Mouse (Mus musculus): ENCODE measurements around the gene Hoga1. TPM values are rescaled to one million over a fixed set of nuclear protein-coding genes. Genes with fewer than 3 reads are reported as not detected.

The Hoga1 gene
- polyA plus RNA-seq, 1 experiment from 2014 or later: 1.7 TPM

GRCm38 (mm10) chr19:42051948-42052347, 6.5 kb downstream of the Hoga1 start, which contains the start of gene 4933411K16Rik:
Gene 4933411K16Rik, plus strand, starts transcription at chr19:42052248.
- Histone ChIP-seq H3K9ac (replicated peaks; ENCODE audit: low read depth, low read length) (no peak within 1 kb of the TSS), H3K9me3 (ENCODE audit: control insufficient read depth, low read depth, low read length) (no peaks in the 10 kb centered on the region), H3K36me3 (ENCODE audit: control insufficient read depth, insufficient read depth, low read length) (no peaks in the 10 kb centered on the region), H3K4me3 (ENCODE audit: low read depth, low read length) (no peak within 1 kb of the TSS), H3K4me1 (ENCODE audit: control insufficient read depth, insufficient read depth, low read length) (no peaks in the 10 kb centered on the region), H3K27me3 (ENCODE audit: control insufficient read depth, insufficient read depth, low read length) (no peaks in the 10 kb centered on the region), H3K4me2 (replicated peaks; ENCODE audit: low read depth, low read length) (no peak within 1 kb of the TSS), H3K27ac (ENCODE audit: low read length) (no peak within 1 kb of the TSS)
- WGBS: 68% methylated on average over 4 of the region's 4 CpGs
- no peak for ATAC-seq (ENCODE audit: insufficient number of reproducible peaks, insufficient read depth, low FRiP score, low read depth)

GRCm38 (mm10) chr19:42054255-42054654, 8.8 kb downstream of the Hoga1 start:
- WGBS: 73% methylated on average over 6 of the region's 6 CpGs
- no peak overlapping the region for H3K9ac ChIP-seq (replicated peaks; ENCODE audit: low read depth, low read length)
- no peaks in the 10 kb centered on the region for H3K27me3 ChIP-seq (ENCODE audit: control insufficient read depth, insufficient read depth, low read length)
- H3K4me3 ChIP-seq (ENCODE audit: low read depth, low read length): no peak overlapping the region
- H3K4me2 ChIP-seq (replicated peaks; ENCODE audit: low read depth, low read length): no peak overlapping the region
- no peaks in the 10 kb centered on the region for H3K4me1 ChIP-seq (ENCODE audit: control insufficient read depth, insufficient read depth, low read length)
- H3K9me3 ChIP-seq (ENCODE audit: control insufficient read depth, low read depth, low read length): no peaks in the 10 kb centered on the region
- no peaks in the 10 kb centered on the region for H3K36me3 ChIP-seq (ENCODE audit: control insufficient read depth, insufficient read depth, low read length)
- no peak overlapping the region for H3K27ac ChIP-seq (ENCODE audit: low read length)
- no peak for ATAC-seq (ENCODE audit: insufficient number of reproducible peaks, insufficient read depth, low FRiP score, low read depth)

- Histone ChIP-seq H3K9ac (replicated peaks; ENCODE audit: low read depth, low read length) (no peak overlapping the region), H3K4me2 (replicated peaks; ENCODE audit: low read depth, low read length) (no peak overlapping the region), H3K4me1 (ENCODE audit: control insufficient read depth, insufficient read depth, low read length) (no peaks in the 10 kb centered on the region), H3K36me3 (ENCODE audit: control insufficient read depth, insufficient read depth, low read length) (no peaks in the 10 kb centered on the region), H3K27ac (ENCODE audit: low read length) (no peak overlapping the region), H3K9me3 (ENCODE audit: control insufficient read depth, low read depth, low read length) (no peaks in the 10 kb centered on the region), H3K4me3 (ENCODE audit: low read depth, low read length) (no peak overlapping the region), H3K27me3 (ENCODE audit: control insufficient read depth, insufficient read depth, low read length) (no peaks in the 10 kb centered on the region)
- no peak for ATAC-seq (ENCODE audit: insufficient number of reproducible peaks, insufficient read depth, low FRiP score, low read depth)
- WGBS: 85% methylated on average over 2 of the region's 2 CpGs
These were observed 10.5 kb downstream of the Hoga1 start for GRCm38 (mm10) chr19:42055881-42056280.

GRCm38 (mm10) chr19:42056719-42057409, 11.5 kb downstream of the Hoga1 start:
- ATAC-seq (ENCODE audit: insufficient number of reproducible peaks, insufficient read depth, low FRiP score, low read depth): no peak

GRCm38 (mm10) chr19:42058426-42058825, 13.0 kb downstream of the Hoga1 start:
- Histone ChIP-seq H3K9me3 (ENCODE audit: control insufficient read depth, low read depth, low read length) (no peaks in the 10 kb centered on the region), H3K4me2 (replicated peaks; ENCODE audit: low read depth, low read length) (no peak overlapping the region), H3K27ac (ENCODE audit: low read length) (no peak overlapping the region), H3K36me3 (ENCODE audit: control insufficient read depth, insufficient read depth, low read length) (no peaks in the 10 kb centered on the region), H3K4me1 (ENCODE audit: control insufficient read depth, insufficient read depth, low read length) (no peaks in the 10 kb centered on the region), H3K4me3 (ENCODE audit: low read depth, low read length) (no peak overlapping the region), H3K9ac (replicated peaks; ENCODE audit: low read depth, low read length) (no peak overlapping the region), H3K27me3 (ENCODE audit: control insufficient read depth, insufficient read depth, low read length) (no peaks in the 10 kb centered on the region)
- ATAC-seq (ENCODE audit: insufficient number of reproducible peaks, insufficient read depth, low FRiP score, low read depth): no peak
- WGBS: 62% methylated on average over 7 of the region's 7 CpGs

More at GRCm38 (mm10) chr19:42056719-42057409, 11.5 kb downstream of the Hoga1 start:
- no peaks in the 10 kb centered on the region for H3K27me3 ChIP-seq (ENCODE audit: control insufficient read depth, insufficient read depth, low read length)
- no peak overlapping the region for H3K4me3 ChIP-seq (ENCODE audit: low read depth, low read length)
- H3K4me2 ChIP-seq (replicated peaks; ENCODE audit: low read depth, low read length): no peak overlapping the region
- no peak overlapping the region for H3K9ac ChIP-seq (replicated peaks; ENCODE audit: low read depth, low read length)
- no peak overlapping the region for H3K27ac ChIP-seq (ENCODE audit: low read length)
- H3K4me1 ChIP-seq (ENCODE audit: control insufficient read depth, insufficient read depth, low read length): no peaks in the 10 kb centered on the region
- H3K36me3 ChIP-seq (ENCODE audit: control insufficient read depth, insufficient read depth, low read length): no peaks in the 10 kb centered on the region
- H3K9me3 ChIP-seq (ENCODE audit: control insufficient read depth, low read depth, low read length): no peaks in the 10 kb centered on the region
- WGBS: 79% methylated on average over 6 of the region's 6 CpGs

- H3K4me3 ChIP-seq (ENCODE audit: low read depth, low read length): no peak overlapping the region
- no peak overlapping the region for H3K4me2 ChIP-seq (replicated peaks; ENCODE audit: low read depth, low read length)
- H3K9me3 ChIP-seq (ENCODE audit: control insufficient read depth, low read depth, low read length): no peaks in the 10 kb centered on the region
- no peak overlapping the region for H3K27ac ChIP-seq (ENCODE audit: low read length)
- ATAC-seq (ENCODE audit: insufficient number of reproducible peaks, insufficient read depth, low FRiP score, low read depth): no peak
- H3K9ac ChIP-seq (replicated peaks; ENCODE audit: low read depth, low read length): no peak overlapping the region
- no peaks in the 10 kb centered on the region for H3K27me3 ChIP-seq (ENCODE audit: control insufficient read depth, insufficient read depth, low read length)
- no peaks in the 10 kb centered on the region for H3K36me3 ChIP-seq (ENCODE audit: control insufficient read depth, insufficient read depth, low read length)
- WGBS: 93% methylated on average over 7 of the region's 7 CpGs
- no peaks in the 10 kb centered on the region for H3K4me1 ChIP-seq (ENCODE audit: control insufficient read depth, insufficient read depth, low read length)
These were observed 16.0 kb downstream of the Hoga1 start for GRCm38 (mm10) chr19:42061443-42061842.

- Histone ChIP-seq H3K9ac (replicated peaks; ENCODE audit: low read depth, low read length) (no peak overlapping the region), H3K9me3 (ENCODE audit: control insufficient read depth, low read depth, low read length) (no peaks in the 10 kb centered on the region), H3K4me3 (ENCODE audit: low read depth, low read length) (no peak overlapping the region), H3K4me1 (ENCODE audit: control insufficient read depth, insufficient read depth, low read length) (no peaks in the 10 kb centered on the region), H3K27me3 (ENCODE audit: control insufficient read depth, insufficient read depth, low read length) (no peaks in the 10 kb centered on the region), H3K36me3 (ENCODE audit: control insufficient read depth, insufficient read depth, low read length) (no peaks in the 10 kb centered on the region), H3K4me2 (replicated peaks; ENCODE audit: low read depth, low read length) (no peak overlapping the region), H3K27ac (ENCODE audit: low read length) (no peak overlapping the region)
- WGBS: 79% methylated on average over 11 of the region's 11 CpGs
- ATAC-seq (ENCODE audit: insufficient number of reproducible peaks, insufficient read depth, low FRiP score, low read depth): no peak
These were observed 23.2 kb downstream of the Hoga1 start for GRCm38 (mm10) chr19:42068441-42069240.

- H3K4me3 ChIP-seq (ENCODE audit: low read depth, low read length): no peak overlapping the region
- 52% methylated on average over 6 of the region's 6 CpGs for WGBS
- H3K4me2 ChIP-seq (replicated peaks; ENCODE audit: low read depth, low read length): no peak overlapping the region
- no peaks in the 10 kb centered on the region for H3K27me3 ChIP-seq (ENCODE audit: control insufficient read depth, insufficient read depth, low read length)
- no peak for ATAC-seq (ENCODE audit: insufficient number of reproducible peaks, insufficient read depth, low FRiP score, low read depth)
- H3K4me1 ChIP-seq (ENCODE audit: control insufficient read depth, insufficient read depth, low read length): no peaks in the 10 kb centered on the region
- H3K9ac ChIP-seq (replicated peaks; ENCODE audit: low read depth, low read length): no peak overlapping the region
- no peak overlapping the region for H3K27ac ChIP-seq (ENCODE audit: low read length)
- H3K36me3 ChIP-seq (ENCODE audit: control insufficient read depth, insufficient read depth, low read length): no peaks in the 10 kb centered on the region
- no peaks in the 10 kb centered on the region for H3K9me3 ChIP-seq (ENCODE audit: control insufficient read depth, low read depth, low read length)
These were observed 23.8 kb downstream of the Hoga1 start for GRCm38 (mm10) chr19:42069241-42069525.

Measured in stomach, embryonic 14.5 days (tissue).